Mouse (Mus musculus) kidney, embryonic 14.5 days (tissue): ENCODE measurements around the gene Selplg. TPM values are rescaled to one million over a fixed set of nuclear protein-coding genes. Genes with fewer than 3 reads are reported as not detected.

Experiments
- ATAC-seq: fragments of 200-750 bp; cut with Nextera tagmentation; 2 replicates; pipeline ENCODE4 v1.8.0; 2017; ENCODE audit warnings: moderate number of reproducible peaks, mild to moderate bottlenecking, moderate TSS enrichment, moderate library complexity; ENCODE audit not compliant: low FRiP score, low TSS enrichment
- H3K27ac ChIP-seq: fragments of 300-500 bp; sonication (generic); 2 replicates; pipeline ENCODE4 v1.5.1; 2014; ENCODE audit warnings: low read depth, mild to moderate bottlenecking, low read length, moderate library complexity, mixed read lengths
- H3K27me3 ChIP-seq: fragments of 300-500 bp; sonication (generic); 2 replicates; pipeline ENCODE4 v1.6.1; 2014; ENCODE audit warnings: mild to moderate bottlenecking, low read length; ENCODE audit not compliant: control insufficient read depth, insufficient read depth
- H3K36me3 ChIP-seq: fragments of 300-500 bp; sonication (generic); 2 replicates; pipeline ENCODE4 v1.6.1; 2014; ENCODE audit warnings: low read length, mixed read lengths; ENCODE audit not compliant: control insufficient read depth, insufficient read depth
- H3K4me1 ChIP-seq: fragments of 300-500 bp; sonication (generic); 2 replicates; pipeline ENCODE4 v1.6.1; 2014; ENCODE audit warnings: low read length, mixed read lengths; ENCODE audit not compliant: control insufficient read depth, insufficient read depth
- H3K4me2 ChIP-seq: fragments of 300-500 bp; sonication (generic); replicated peaks from 2 replicates; pipeline ENCODE4 v1.6.1; 2014; ENCODE audit warnings: low read depth, mild to moderate bottlenecking, low read length
- H3K4me3 ChIP-seq: fragments of 300-500 bp; sonication (generic); 2 replicates; pipeline ENCODE4 v1.5.1; 2014; ENCODE audit warnings: mild to moderate bottlenecking, low read length
- H3K9ac ChIP-seq: fragments of 300-500 bp; sonication (generic); 2 replicates; pipeline ENCODE4 v1.6.1; 2014; ENCODE audit warnings: low read depth, mild to moderate bottlenecking, low read length, moderate library complexity
- H3K9me3 ChIP-seq: fragments of 300-500 bp; sonication (generic); 2 replicates; pipeline ENCODE4 v1.6.1; 2016; ENCODE audit warnings: low read length; ENCODE audit not compliant: control insufficient read depth
- whole genome bisulfite sequencing: fragments of 180-500 bp; shearing (Covaris S2); extraction: QIAGEN DNeasy Blood & Tissue Kit; methylation state at CpG from one replicate; pipeline ENCODE4 v1.1.7; 2014; 5-methylcytosine and 5-hydroxymethylcytosine counted together
- polyA plus RNA-seq: library from polyadenylated mRNA; unstranded; fragments of >200 nt; fragmentation: Nextera tagmentation; extraction: Ambion mirVana; gene quantifications from 2 replicates; pipeline ENCODE4 v1.2.1, GENCODE M21; 2014

Selplg gene
- polyA plus RNA-seq, 1 experiment from 2014 or later, result 1.4 TPM

DNA sequence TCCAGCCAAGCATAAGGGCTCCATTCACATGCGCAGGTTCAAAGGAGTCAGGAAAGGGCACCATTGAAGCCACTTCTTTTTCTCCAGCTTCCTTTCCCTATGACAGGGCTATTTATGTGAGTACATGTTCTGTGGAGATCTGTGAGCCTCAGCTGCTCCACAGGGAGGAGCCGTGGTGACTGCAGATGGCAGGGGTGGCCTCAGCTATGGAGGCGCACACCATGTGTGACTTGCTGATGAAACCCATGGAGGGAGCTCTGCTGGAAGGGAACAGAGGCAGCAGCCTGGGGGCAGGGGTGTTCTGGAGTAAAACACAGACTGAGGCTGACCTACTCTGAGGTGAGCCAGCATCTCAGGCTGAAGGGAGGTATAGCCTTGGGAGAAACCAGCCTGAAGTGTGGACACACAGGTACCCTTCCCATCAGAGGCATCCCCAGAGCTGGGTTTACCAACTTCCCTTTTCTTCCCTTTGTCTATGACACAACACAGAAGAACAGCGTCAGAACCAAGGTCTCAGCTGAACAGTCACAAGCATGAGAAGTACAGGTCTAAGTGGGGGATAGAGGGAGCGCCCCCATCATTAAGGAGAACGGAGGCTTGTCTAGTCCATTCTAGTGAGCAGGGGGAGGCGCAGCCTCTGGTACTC lies 39.6 kb upstream of the Selplg start:
- Histone ChIP-seq H3K27ac (peak overlapping the region; percentile 65; the same call in 1 of the 2 replicates), H3K4me2 (no peak overlapping the region), H3K27me3 (no peaks in the 10 kb centered on the region), H3K9me3 (peaks cover 4% of the 10 kb centered on the region; the same call in 1 of the 2 replicates), H3K36me3 (peaks cover 11% of the 10 kb centered on the region; the same call in 1 of the 2 replicates), H3K4me3 (no peak overlapping the region), H3K9ac (no peak overlapping the region), H3K4me1 (peaks cover 68% of the 10 kb centered on the region)
- 80% methylated on average over 7 of the region's 7 CpGs for WGBS
- no peak for ATAC-seq

DNA sequence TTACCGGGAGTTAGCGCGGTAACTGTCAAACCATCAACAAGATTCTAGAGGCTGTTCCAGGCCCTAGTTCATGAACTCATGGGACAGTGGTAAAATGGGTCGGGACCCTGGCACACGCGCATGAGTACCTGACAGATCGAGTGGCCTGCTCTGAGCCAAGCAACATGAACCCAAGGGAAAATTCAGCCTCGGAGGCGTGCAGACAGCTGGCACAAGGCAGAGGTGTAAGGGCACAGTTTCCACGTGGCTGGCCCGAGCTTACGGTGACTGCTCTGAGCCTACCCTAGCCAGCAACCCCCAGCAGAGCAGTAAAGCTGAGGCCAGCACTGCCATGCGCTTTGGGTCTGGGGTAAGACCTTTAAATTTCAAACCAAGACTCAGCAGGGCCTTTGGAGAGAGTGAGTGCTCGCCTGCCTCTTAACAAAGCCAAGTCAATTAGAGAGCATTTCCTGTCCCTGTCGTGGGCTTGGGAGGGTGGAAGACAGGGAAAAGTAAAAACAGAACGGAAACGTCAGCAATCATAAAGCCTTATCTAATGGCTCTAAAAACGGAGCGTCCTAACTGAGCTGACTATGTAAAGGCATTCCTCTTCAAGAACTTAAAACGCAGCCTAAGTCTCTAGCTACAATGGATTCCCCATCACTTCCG lies 38.1 kb upstream of the Selplg start:
- Histone ChIP-seq H3K4me3 (no peak overlapping the region), H3K9me3 (peaks cover 1% of the 10 kb centered on the region; the same call in 1 of the 2 replicates), H3K27me3 (no peaks in the 10 kb centered on the region), H3K4me2 (no peak overlapping the region), H3K27ac (peak overlapping the region; percentile 43; the same call in 1 of the 2 replicates), H3K36me3 (peaks cover 2% of the 10 kb centered on the region), H3K4me1 (peaks cover 68% of the 10 kb centered on the region), H3K9ac (no peak overlapping the region)
- no peak for ATAC-seq
- 35% methylated on average over 21 of the region's 21 CpGs for WGBS

DNA sequence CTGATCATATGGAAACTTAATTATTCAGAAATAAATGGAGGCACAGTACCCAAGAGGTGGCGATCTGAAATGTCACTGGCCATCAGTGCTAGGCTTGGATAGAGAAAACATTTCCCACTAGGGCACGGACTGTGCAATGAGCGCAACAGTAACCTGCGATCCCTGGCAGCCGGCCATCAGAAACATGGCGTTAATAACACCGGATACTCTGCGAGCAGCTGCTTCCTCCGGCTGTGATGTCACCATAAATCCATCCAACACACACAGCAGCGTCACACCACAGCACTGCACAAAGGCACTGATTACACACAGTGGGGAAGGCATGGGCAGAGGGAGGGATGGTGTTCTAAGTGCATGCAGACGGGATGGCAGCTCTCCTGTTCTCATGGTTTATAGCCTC lies 36.7 kb upstream of the Selplg start:
- 0 out of 2 replicates have a peak, but pooled peaks have one; percentile 13 for ATAC-seq
- Histone ChIP-seq H3K27ac (no peak overlapping the region), H3K36me3 (peaks cover 10% of the 10 kb centered on the region), H3K4me2 (no peak overlapping the region; the same call in 1 of the 2 replicates), H3K4me1 (peaks cover 60% of the 10 kb centered on the region), H3K4me3 (no peak overlapping the region), H3K9me3 (no peaks in the 10 kb centered on the region), H3K27me3 (no peaks in the 10 kb centered on the region), H3K9ac (no peak overlapping the region)
- 17% methylated on average over 11 of the region's 11 CpGs for WGBS

DNA sequence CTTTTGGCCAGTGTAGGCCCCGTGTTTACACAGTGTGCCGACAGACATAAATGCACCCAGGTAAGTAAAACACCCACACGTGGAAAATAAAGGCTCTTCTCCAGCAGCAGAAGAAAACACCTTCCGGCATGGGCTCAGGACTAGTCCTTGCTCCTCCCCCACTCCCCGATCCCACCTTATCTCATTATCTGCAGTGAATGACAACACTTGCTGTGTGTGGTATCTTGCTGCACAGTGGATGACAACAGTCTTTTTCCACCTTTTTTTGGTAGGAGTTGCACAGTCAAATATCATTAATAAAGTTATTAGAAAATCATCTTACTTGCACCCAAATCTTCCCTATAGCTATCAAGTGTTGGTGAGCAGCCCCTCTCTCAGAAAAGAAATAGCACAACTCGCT lies 32.5 kb upstream of the Selplg start:
- Histone ChIP-seq H3K4me1 (peaks cover 22% of the 10 kb centered on the region), H3K9ac (no peak overlapping the region), H3K9me3 (no peaks in the 10 kb centered on the region), H3K27me3 (no peaks in the 10 kb centered on the region), H3K27ac (no peak overlapping the region), H3K36me3 (peaks cover 18% of the 10 kb centered on the region), H3K4me3 (no peak overlapping the region), H3K4me2 (no peak overlapping the region)
- ATAC-seq, result no peak
- WGBS, result 88% methylated on average over 6 of the region's 6 CpGs

DNA sequence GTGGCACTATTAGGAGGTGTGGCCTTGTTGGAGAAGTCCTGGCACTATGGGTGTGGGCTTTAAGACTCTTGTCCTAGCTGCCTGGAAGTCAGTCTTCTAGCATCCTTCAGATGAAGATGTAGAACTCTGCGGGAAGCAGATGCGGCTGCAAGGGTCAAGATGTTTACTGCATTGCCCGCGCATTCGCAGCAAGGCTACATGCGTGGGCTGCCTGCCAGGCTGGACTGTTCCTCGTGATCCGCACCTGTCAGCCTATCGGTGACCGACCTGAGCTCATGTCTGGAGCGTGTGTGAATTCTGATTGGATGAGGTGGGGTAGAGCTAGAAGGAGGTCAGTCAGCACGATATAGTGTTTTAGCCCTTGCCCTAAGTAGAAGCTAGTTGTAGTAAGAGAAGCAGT lies 31.6 kb upstream of the Selplg start:
- H3K27me3 ChIP-seq, result no peaks in the 10 kb centered on the region
- H3K4me2 ChIP-seq, result no peak overlapping the region
- peaks cover 18% of the 10 kb centered on the region for H3K36me3 ChIP-seq
- no peak for ATAC-seq
- no peak overlapping the region for H3K27ac ChIP-seq
- WGBS, result 93% methylated on average over 12 of the region's 12 CpGs
- peaks cover 19% of the 10 kb centered on the region for H3K4me1 ChIP-seq
- H3K4me3 ChIP-seq, result no peak overlapping the region
- no peak overlapping the region for H3K9ac ChIP-seq
- H3K9me3 ChIP-seq, result no peaks in the 10 kb centered on the region

- WGBS, result 92% methylated on average over 4 of the region's 4 CpGs
- H3K27ac ChIP-seq, result no peak overlapping the region
- peaks cover 21% of the 10 kb centered on the region for H3K36me3 ChIP-seq
- H3K9ac ChIP-seq, result no peak overlapping the region
- ATAC-seq, result no peak
- no peak overlapping the region for H3K4me3 ChIP-seq
- H3K4me1 ChIP-seq, result peaks cover 14% of the 10 kb centered on the region
- no peak overlapping the region for H3K4me2 ChIP-seq
- no peaks in the 10 kb centered on the region for H3K9me3 ChIP-seq
- no peaks in the 10 kb centered on the region for H3K27me3 ChIP-seq
Observed at GRCm38 (mm10) chr5:113862418-113862817, 30.0 kb upstream of the Selplg start.

DNA sequence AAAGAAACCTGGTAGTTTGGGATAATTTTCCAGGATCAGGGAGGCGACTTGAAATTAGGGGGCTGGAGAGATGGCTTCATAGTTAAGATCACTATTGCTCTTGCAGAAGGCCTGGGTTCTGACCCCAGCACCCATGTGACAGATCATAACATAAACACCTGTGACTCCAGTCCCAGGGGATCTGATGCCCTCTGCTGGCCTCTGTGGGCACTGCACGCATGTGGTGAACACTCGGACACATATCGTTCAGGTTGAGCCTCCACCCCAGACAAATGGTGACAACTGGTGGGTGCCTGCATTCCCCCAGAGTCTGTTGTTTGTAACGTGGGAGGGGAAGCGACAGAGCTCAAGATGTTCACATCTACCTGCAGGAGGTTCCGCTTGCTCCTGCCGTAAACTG lies 28.9 kb upstream of the Selplg start:
- H3K4me2 ChIP-seq, result no peak overlapping the region
- H3K27ac ChIP-seq, result no peak overlapping the region
- 96% methylated on average over 8 of the region's 8 CpGs for WGBS
- ATAC-seq, result no peak
- no peak overlapping the region for H3K4me3 ChIP-seq
- H3K4me1 ChIP-seq, result peaks cover 12% of the 10 kb centered on the region
- no peaks in the 10 kb centered on the region for H3K27me3 ChIP-seq
- H3K9ac ChIP-seq, result no peak overlapping the region
- peaks cover 21% of the 10 kb centered on the region for H3K36me3 ChIP-seq
- no peaks in the 10 kb centered on the region for H3K9me3 ChIP-seq

GRCm38 (mm10) chr5:113858971-113859370 lies 26.5 kb upstream of the Selplg start:
- Histone ChIP-seq H3K4me3 (no peak overlapping the region), H3K27me3 (no peaks in the 10 kb centered on the region), H3K4me1 (peaks cover 12% of the 10 kb centered on the region), H3K36me3 (peaks cover 10% of the 10 kb centered on the region; the same call in 1 of the 2 replicates), H3K9me3 (no peaks in the 10 kb centered on the region), H3K9ac (no peak overlapping the region), H3K4me2 (no peak overlapping the region), H3K27ac (no peak overlapping the region)
- ATAC-seq, result no peak
- 49% methylated on average over 5 of the region's 5 CpGs for WGBS

- Histone ChIP-seq H3K36me3 (peaks cover 6% of the 10 kb centered on the region; the same call in 1 of the 2 replicates), H3K9ac (no peak overlapping the region), H3K9me3 (no peaks in the 10 kb centered on the region), H3K27ac (no peak overlapping the region), H3K4me1 (peaks cover 12% of the 10 kb centered on the region), H3K27me3 (no peaks in the 10 kb centered on the region), H3K4me2 (no peak overlapping the region), H3K4me3 (no peak overlapping the region)
- no peak for ATAC-seq
- 76% methylated on average over 10 of the region's 10 CpGs for WGBS
Observed at GRCm38 (mm10) chr5:113858550-113858949, 26.1 kb upstream of the Selplg start.
